Mouse (Mus musculus) gastrocnemius, postnatal 25 days (tissue): ENCODE data around the gene Hoxd4. TPM values are rescaled to one million over a fixed set of nuclear protein-coding genes. Genes with fewer than 3 reads are reported as not detected.

Experiments used
- DNase-seq: peaks from one replicate; pipeline ENCODE4 v3.0.0; 2022
- total RNA-seq, 2 experiments: library from RNA; stranded (reverse); gene quantifications; 1 replicate in 1 of 2; 2 replicates in 1 of 2; pipeline ENCODE4 v1.2.3; 2021

Hoxd4 gene
- total RNA-seq, 2 experiments from 2014 or later: 1.4 to 2.2 TPM

- DNase-seq: no peak
Measured at GRCm38 (mm10) chr2:74706393-74706960, 5.3 kb upstream of the Hoxd4 start.

GRCm38 (mm10) chr2:74707599-74707998, 4.1 kb upstream of the Hoxd4 start:
- DNase-seq: no peak

- DNase-seq: no peak
Measured at GRCm38 (mm10) chr2:74708676-74709075, 3.1 kb upstream of the Hoxd4 start.

GRCm38 (mm10) chr2:74709465-74710419, 2.0 kb upstream of the Hoxd4 start:
- no peak for DNase-seq

- no peak for DNase-seq
Measured at GRCm38 (mm10) chr2:74710929-74711543, 693 bp upstream of the Hoxd4 start.

GRCm38 (mm10) chr2:74713239-74714150, 1.8 kb downstream of the Hoxd4 start:
- DNase-seq: no peak

GRCm38 (mm10) chr2:74714156-74714789, 2.5 kb downstream of the Hoxd4 start:
- DNase-seq: no peak

GRCm38 (mm10) chr2:74714881-74715280, 3.2 kb downstream of the Hoxd4 start:
- no peak for DNase-seq

GRCm38 (mm10) chr2:74715504-74716241, 3.9 kb downstream of the Hoxd4 start:
- DNase-seq: peak; percentile 79

- DNase-seq: no peak
Measured at GRCm38 (mm10) chr2:74720384-74720783, 8.7 kb downstream of the Hoxd4 start.

- no peak for DNase-seq
Measured at GRCm38 (mm10) chr2:74720955-74721491, 9.3 kb downstream of the Hoxd4 start.

GRCm38 (mm10) chr2:74721882-74722281, 10.2 kb downstream of the Hoxd4 start:
- no peak for DNase-seq

- no peak for DNase-seq
Measured at GRCm38 (mm10) chr2:74722949-74723348, 11.2 kb downstream of the Hoxd4 start.

- no peak for DNase-seq
Measured at GRCm38 (mm10) chr2:74724244-74725015, 12.7 kb downstream of the Hoxd4 start.

GRCm38 (mm10) chr2:74725171-74725570, 13.4 kb downstream of the Hoxd4 start:
- DNase-seq: no peak

GRCm38 (mm10) chr2:74726551-74726950, 14.8 kb downstream of the Hoxd4 start, which contains the start of gene Gm28230:
Gm28230 (plus strand) TSS chr2:74726728.
- DNase-seq: no peak

- DNase-seq: no peak
Measured at GRCm38 (mm10) chr2:74726973-74727639, 15.4 kb downstream of the Hoxd4 start.

- no peak for DNase-seq
Measured at GRCm38 (mm10) chr2:74727640-74728302, 16.0 kb downstream of the Hoxd4 start.
